Mouse (Mus musculus): ENCODE measurements at regions not wholly inside any gene's neighbourhood (a gene's known extent, or its start where the extent isn't known, plus 50 kb on each side); places are given as distances from the start of the nearest gene placed in this dataset.

DNA sequence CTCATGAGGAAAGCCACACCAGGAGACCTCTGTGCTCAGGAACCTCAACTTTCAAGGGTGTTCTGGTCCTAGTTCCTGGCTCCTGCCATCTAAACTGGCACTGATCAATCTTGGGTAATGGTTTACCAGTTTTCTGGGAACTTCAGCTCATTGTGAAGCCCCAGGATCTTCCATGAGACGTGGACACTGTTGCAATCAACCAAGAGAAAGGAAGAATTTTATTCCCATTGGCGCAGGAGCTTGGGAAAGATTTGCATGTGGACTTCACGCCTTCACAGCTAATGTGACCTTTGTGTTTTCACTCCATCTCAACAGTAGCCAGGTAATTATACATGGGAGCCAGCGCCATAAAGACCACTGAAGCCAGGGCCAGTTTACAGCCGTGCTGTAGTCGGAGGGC lies 217.8 kb upstream of the Fam19a5 start:
- Histone ChIP-seq H3K9me3 (no peaks in the 10 kb centered on the region), H3K27me3 (peaks cover 5% of the 10 kb centered on the region; the same call in 1 of the 2 replicates), H3K4me2 (replicated peaks) (no peak overlapping the region), H3K36me3 (no peaks in the 10 kb centered on the region), H3K27ac (replicated peaks) (no peak overlapping the region), H3K4me3 (no peak overlapping the region), H3K4me1 (no peaks in the 10 kb centered on the region), H3K9ac (replicated peaks) (no peak overlapping the region)
- WGBS, result 85% methylated on average over 6 of the region's 6 CpGs
- no peak for ATAC-seq (ENCODE audit: low FRiP score, low read depth)

DNA sequence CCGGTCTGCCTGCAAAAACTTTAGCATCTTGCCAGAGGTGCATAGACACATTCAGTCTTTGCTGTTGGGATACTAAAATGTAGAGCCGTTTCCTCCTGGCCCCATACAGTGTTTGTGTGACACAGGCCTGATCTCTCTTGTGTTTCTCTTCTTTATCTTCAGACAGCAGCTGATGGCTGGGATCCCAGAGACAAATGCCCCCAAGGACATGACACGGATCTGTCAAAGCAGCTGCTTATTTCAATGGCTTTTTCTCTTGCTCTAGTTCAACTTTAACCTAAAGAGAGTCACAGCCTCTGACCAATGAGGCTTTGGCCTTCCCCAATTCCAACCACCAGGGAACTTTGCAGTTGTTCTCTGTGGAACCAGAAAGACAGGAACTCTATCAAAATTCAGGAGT lies 211.7 kb upstream of the Fam19a5 start:
- no peak for ATAC-seq (ENCODE audit: low FRiP score, low read depth)
- 72% methylated on average over 3 of the region's 3 CpGs for WGBS

DNA sequence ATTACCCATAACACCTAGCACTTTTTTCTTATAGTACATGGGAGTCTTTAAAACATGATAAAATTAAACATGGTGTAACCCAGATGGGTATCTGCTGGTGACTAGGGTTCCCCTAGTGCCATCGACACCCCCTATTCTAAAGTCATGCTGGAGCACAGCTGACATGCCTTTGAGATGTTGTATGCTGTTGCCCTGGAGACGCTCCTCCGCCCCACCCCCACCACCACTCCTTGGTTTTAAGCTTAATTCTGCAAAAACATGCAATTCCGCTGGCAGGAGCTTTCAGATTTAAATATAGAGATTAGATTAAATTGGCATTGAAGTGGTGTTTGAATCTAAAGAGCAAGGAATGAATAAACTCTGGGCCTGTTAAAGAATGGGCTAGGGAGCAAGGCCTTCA lies 210.6 kb upstream of the Fam19a5 start:
- H3K4me1 ChIP-seq, result peaks cover 3% of the 10 kb centered on the region; the same call in 1 of the 2 replicates
- no peaks in the 10 kb centered on the region for H3K36me3 ChIP-seq
- H3K9ac ChIP-seq (replicated peaks), result no peak overlapping the region
- ATAC-seq (ENCODE audit: low FRiP score, low read depth), result no peak
- no peak overlapping the region for H3K4me3 ChIP-seq
- H3K9me3 ChIP-seq, result no peaks in the 10 kb centered on the region
- H3K4me2 ChIP-seq (replicated peaks), result no peak overlapping the region
- peaks cover 5% of the 10 kb centered on the region; the same call in 1 of the 2 replicates for H3K27me3 ChIP-seq
- no peak overlapping the region for H3K27ac ChIP-seq (replicated peaks)
- 64% methylated on average over 4 of the region's 4 CpGs for WGBS

More for the DNA sequence above, 211.7 kb upstream of the Fam19a5 start:
- Histone ChIP-seq H3K4me3 (no peak overlapping the region), H3K36me3 (no peaks in the 10 kb centered on the region), H3K27me3 (peaks cover 5% of the 10 kb centered on the region; the same call in 1 of the 2 replicates), H3K9ac (replicated peaks) (no peak overlapping the region), H3K27ac (replicated peaks) (no peak overlapping the region), H3K4me2 (replicated peaks) (no peak overlapping the region), H3K4me1 (peaks cover 3% of the 10 kb centered on the region; the same call in 1 of the 2 replicates), H3K9me3 (no peaks in the 10 kb centered on the region)

DNA sequence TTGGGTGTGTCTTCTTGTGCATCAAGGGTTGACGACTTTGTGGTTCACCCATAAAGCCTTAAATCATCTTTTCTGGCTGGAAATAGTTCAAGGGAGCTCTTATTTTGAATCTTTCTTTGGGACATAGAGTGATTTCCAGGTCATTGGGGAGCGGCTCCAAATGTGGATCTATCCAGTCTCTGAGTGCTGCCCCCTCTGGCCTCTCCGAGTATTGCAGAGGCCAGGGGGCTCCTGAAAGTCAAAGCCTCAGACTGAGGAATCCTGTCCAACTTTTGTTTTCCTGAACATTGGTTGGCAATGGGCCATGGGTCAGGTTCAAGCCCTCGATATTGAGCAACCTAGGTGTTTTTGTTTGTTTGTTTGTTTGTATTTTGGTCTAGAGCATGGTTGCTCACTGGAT lies 209.7 kb upstream of the Fam19a5 start:
- 77% methylated on average over 4 of the region's 4 CpGs for WGBS
- no peaks in the 10 kb centered on the region for H3K36me3 ChIP-seq
- H3K9me3 ChIP-seq, result no peaks in the 10 kb centered on the region
- no peak overlapping the region for H3K4me2 ChIP-seq (replicated peaks)
- peaks cover 3% of the 10 kb centered on the region; the same call in 1 of the 2 replicates for H3K27me3 ChIP-seq
- no peak overlapping the region for H3K9ac ChIP-seq (replicated peaks)
- no peak overlapping the region for H3K27ac ChIP-seq (replicated peaks)
- ATAC-seq (ENCODE audit: low FRiP score, low read depth), result no peak
- peaks cover 3% of the 10 kb centered on the region; the same call in 1 of the 2 replicates for H3K4me1 ChIP-seq
- H3K4me3 ChIP-seq, result no peak overlapping the region

DNA sequence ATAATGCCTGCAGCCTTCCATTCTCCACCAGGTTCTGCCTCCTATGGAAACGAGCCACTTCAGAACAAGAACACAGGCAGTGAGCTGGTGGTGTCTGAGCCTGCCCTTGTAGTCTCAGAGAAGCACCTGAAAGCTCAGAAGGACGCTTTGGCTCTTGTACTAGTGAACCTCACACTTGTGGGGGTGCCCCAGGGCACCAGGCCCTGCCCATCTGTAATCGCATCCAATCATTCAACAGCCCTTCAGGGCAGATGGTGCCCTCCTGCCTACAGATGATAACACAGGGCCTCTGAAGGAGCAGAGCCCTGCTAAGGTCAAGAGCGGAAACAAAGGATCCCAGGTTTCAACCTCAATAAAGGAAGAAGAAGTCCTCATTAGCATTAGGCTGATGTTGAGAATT lies 208.8 kb upstream of the Fam19a5 start:
- Histone ChIP-seq H3K9ac (replicated peaks) (no peak overlapping the region), H3K4me1 (peaks cover 3% of the 10 kb centered on the region; the same call in 1 of the 2 replicates), H3K4me3 (no peak overlapping the region), H3K27ac (replicated peaks) (no peak overlapping the region), H3K36me3 (no peaks in the 10 kb centered on the region), H3K9me3 (no peaks in the 10 kb centered on the region), H3K27me3 (no peaks in the 10 kb centered on the region), H3K4me2 (replicated peaks) (no peak overlapping the region)
- 85% methylated on average over 4 of the region's 4 CpGs for WGBS
- ATAC-seq (ENCODE audit: low FRiP score, low read depth), result no peak

DNA sequence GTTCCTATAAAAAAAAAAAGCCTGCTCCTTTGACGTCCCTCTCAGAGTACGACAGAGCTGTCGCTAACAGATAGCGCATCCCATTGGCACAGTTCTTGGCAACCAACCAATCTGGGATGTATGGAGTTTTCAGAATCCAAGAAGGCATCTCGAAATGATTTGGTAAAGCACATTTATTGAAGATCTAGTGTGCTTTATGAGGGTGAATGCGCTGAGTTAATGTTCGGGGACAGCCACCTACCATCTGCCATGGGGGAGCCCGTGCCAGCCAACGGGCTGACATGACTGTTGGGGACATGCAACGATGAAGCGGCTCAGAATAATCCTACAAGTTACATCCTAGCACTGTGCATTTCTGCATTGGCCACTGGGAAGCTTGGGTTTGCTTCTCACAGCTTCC lies 208.4 kb upstream of the Fam19a5 start:
- Histone ChIP-seq H3K9me3 (no peaks in the 10 kb centered on the region), H3K27ac (replicated peaks) (no peak overlapping the region), H3K4me2 (replicated peaks) (no peak overlapping the region), H3K4me3 (no peak overlapping the region), H3K9ac (replicated peaks) (no peak overlapping the region), H3K27me3 (no peaks in the 10 kb centered on the region), H3K4me1 (peaks cover 3% of the 10 kb centered on the region; the same call in 1 of the 2 replicates), H3K36me3 (no peaks in the 10 kb centered on the region)
- 88% methylated on average over 11 of the region's 11 CpGs for WGBS
- ATAC-seq (ENCODE audit: low FRiP score, low read depth), result no peak

DNA sequence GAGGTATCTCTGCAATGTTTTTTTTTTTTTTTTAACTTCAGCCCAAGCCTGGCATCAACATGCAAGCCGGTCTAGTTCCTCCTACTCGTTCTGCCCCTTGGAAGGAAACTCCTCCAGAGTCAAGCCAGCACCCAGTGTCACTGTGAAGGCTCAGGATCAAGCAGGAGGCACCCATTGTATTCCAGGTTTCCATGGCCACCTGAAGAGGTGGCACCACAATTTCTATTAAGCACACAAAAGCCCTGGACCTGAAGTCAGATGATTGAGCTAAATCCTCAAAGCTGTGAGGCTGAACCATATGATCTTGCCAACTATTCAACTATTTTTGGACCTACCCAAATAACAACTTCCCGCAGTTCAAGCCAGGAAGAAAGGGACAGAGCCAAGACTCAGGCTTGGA lies 204.2 kb upstream of the Fam19a5 start:
- H3K27me3 ChIP-seq, result no peaks in the 10 kb centered on the region
- ATAC-seq (ENCODE audit: low FRiP score, low read depth), result no peak
- no peak overlapping the region for H3K27ac ChIP-seq (replicated peaks)
- H3K36me3 ChIP-seq, result no peaks in the 10 kb centered on the region
- H3K9me3 ChIP-seq, result no peaks in the 10 kb centered on the region
- H3K4me1 ChIP-seq, result peaks cover 3% of the 10 kb centered on the region; the same call in 1 of the 2 replicates
- H3K4me3 ChIP-seq, result no peak overlapping the region
- H3K4me2 ChIP-seq (replicated peaks), result no peak overlapping the region
- 50% methylated on average over 3 of the region's 3 CpGs for WGBS
- H3K9ac ChIP-seq (replicated peaks), result no peak overlapping the region

DNA sequence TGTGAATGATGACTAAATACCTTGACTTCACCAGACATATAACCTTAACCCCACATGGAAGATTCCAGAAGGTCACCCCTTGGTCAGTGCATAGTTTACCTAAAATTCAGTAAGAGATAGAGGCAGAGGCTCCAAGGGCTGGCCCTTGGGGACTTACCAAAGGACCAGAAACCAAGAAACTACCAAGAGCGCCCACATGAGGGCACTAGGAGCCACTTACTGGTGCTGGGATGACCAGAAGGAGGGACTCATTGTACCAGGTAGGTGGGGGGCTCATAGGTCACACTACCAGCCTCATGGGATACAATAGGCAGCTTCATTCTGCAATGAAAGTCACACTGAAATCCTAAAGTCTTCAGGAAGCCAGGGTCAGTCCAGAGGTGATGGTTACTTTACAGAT lies 201.4 kb upstream of the Fam19a5 start:
- no peak for ATAC-seq (ENCODE audit: low FRiP score, low read depth)
- Histone ChIP-seq H3K4me1 (no peaks in the 10 kb centered on the region), H3K36me3 (no peaks in the 10 kb centered on the region), H3K27ac (replicated peaks) (no peak overlapping the region), H3K27me3 (no peaks in the 10 kb centered on the region), H3K9me3 (no peaks in the 10 kb centered on the region), H3K9ac (replicated peaks) (no peak overlapping the region), H3K4me2 (replicated peaks) (no peak overlapping the region), H3K4me3 (no peak overlapping the region)
- 83% methylated on average over 1 of the region's 1 CpGs for WGBS

DNA sequence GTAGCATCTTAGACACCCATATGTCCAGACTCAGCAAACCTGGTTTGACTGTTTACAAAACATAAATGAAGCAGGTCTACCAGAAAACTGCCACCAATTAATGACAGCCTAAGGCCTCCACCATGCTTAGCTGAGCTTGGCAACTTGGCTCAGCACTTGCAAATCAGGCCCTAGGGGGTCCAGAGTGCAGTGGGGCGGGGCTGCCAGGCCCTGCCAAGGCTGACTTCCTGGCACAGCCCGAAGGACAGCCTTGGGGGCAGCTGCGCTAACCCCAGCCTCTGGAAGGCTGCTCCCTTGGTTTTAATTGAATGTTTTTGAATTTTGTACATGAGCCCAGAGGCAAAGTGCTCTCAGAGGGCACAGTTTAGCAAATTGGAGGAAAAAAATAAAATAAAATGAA lies 198.3 kb upstream of the Fam19a5 start:
- no peak for ATAC-seq (ENCODE audit: low FRiP score, low read depth)
- WGBS, result 78% methylated on average over 3 of the region's 3 CpGs
- Histone ChIP-seq H3K9me3 (no peaks in the 10 kb centered on the region), H3K4me1 (peaks cover 7% of the 10 kb centered on the region; the same call in 1 of the 2 replicates), H3K4me3 (no peak overlapping the region), H3K4me2 (replicated peaks) (no peak overlapping the region), H3K36me3 (no peaks in the 10 kb centered on the region), H3K27ac (replicated peaks) (no peak overlapping the region), H3K27me3 (no peaks in the 10 kb centered on the region), H3K9ac (replicated peaks) (no peak overlapping the region)

DNA sequence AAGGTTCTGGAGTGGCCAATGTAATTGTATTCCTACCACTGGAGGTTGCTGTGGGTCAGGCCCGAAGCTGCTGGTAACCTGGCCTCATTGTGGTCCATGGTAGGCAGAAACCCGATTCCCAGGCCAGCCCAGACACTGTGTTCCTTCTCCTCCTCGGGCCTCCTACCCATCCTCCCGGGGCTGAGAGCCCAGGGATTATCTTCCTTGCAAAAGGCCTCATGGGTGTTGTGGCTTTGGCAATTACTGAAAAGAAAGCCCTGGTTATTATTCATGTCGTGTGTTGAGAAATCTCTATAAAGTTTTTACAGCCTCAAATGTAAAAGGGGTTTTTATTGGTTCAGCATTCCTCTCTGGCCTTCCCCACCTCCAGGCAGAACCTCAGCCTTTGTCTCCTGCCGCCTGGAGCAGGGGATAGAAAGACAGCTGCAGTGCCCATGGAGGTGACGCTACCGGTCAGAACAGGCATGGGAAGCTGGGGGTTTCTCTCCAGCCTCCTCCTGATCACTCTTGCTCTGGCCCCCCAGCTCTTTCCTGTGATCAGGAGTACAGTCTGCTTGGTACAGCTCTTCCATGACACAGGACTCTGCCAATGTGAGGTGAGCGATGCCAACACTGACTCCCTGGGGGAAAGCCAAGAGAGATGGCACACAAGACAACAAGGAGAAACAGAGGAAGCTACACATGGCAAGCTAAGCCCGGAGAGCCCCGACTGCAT lies 194.4 kb upstream of the Fam19a5 start:
- H3K4me1 ChIP-seq, result peaks cover 7% of the 10 kb centered on the region; the same call in 1 of the 2 replicates
- H3K4me2 ChIP-seq (replicated peaks), result no peak overlapping the region
- no peaks in the 10 kb centered on the region for H3K9me3 ChIP-seq
- 40% methylated on average over 11 of the region's 11 CpGs for WGBS
- 0 out of 2 replicates have a peak overlapping the region, but pooled peaks have one; percentile 35 for H3K27ac ChIP-seq (replicated peaks)
- ATAC-seq (ENCODE audit: low FRiP score, low read depth), result peak; percentile 56; the same call in 1 of the 2 replicates
- H3K27me3 ChIP-seq, result no peaks in the 10 kb centered on the region
- H3K9ac ChIP-seq (replicated peaks), result no peak overlapping the region
- H3K4me3 ChIP-seq, result no peak overlapping the region
- no peaks in the 10 kb centered on the region for H3K36me3 ChIP-seq

DNA sequence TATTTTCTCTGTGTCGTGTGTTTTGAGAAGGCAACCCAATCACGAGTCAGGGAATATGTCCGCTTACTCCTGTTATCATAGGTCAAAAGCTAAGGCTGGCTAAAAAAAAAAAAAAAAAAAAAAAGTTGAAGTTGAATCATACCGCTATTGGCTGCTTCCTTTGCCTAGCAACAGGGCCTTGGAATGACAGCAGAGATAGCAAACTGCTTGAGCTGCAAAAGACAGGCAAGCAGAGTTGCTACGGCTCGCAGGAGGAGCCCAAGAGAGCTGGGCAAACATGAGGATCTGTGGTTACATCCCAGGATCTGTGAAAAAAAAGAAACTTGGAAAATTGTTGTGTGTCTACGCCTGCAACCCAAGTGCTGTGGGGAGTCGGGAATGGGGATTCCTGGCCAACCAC lies 191.3 kb upstream of the Fam19a5 start:
- Histone ChIP-seq H3K4me3 (no peak overlapping the region), H3K9me3 (no peaks in the 10 kb centered on the region), H3K9ac (replicated peaks) (no peak overlapping the region), H3K4me2 (replicated peaks) (no peak overlapping the region), H3K4me1 (peaks cover 7% of the 10 kb centered on the region; the same call in 1 of the 2 replicates), H3K27me3 (no peaks in the 10 kb centered on the region), H3K27ac (replicated peaks) (no peak overlapping the region), H3K36me3 (no peaks in the 10 kb centered on the region)
- no peak for ATAC-seq (ENCODE audit: low FRiP score, low read depth)
- WGBS, result 80% methylated on average over 8 of the region's 8 CpGs

DNA sequence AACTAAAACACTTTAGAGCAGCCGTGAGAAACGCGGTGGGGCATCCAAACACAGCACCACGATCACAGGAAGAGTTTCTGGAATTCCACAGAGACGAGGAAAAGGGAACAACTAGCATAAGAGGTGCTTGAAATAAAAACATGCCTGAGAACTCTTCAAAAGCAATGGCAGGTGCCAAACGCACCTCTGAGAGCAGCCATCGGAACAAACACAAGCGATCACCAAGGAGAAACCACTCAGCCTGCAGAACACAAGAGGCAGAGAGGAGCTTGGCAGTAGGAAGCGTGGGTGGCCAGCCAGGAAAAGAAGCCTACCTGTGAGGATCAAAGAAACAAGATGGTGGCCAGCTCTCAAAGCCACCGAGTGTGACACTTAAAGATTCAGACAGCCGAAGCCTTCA lies 190.2 kb upstream of the Fam19a5 start:
- no peak for ATAC-seq (ENCODE audit: low FRiP score, low read depth)
- H3K9ac ChIP-seq (replicated peaks), result no peak overlapping the region

More for the DNA sequence above, 190.2 kb upstream of the Fam19a5 start:
- H3K4me1 ChIP-seq, result peaks cover 7% of the 10 kb centered on the region; the same call in 1 of the 2 replicates
- 89% methylated on average over 11 of the region's 11 CpGs for WGBS
- no peak overlapping the region for H3K4me3 ChIP-seq
- H3K27me3 ChIP-seq, result no peaks in the 10 kb centered on the region
- no peaks in the 10 kb centered on the region for H3K9me3 ChIP-seq
- no peak overlapping the region for H3K27ac ChIP-seq (replicated peaks)
- no peak overlapping the region for H3K4me2 ChIP-seq (replicated peaks)
- no peaks in the 10 kb centered on the region for H3K36me3 ChIP-seq

All from midbrain, embryonic 12.5 days (tissue).